Mouse (Mus musculus) spleen, adult 18-20 months (tissue): ENCODE data around the gene Rnd2.
"Not testable (repeated sequence)": the region's sequence is repeated elsewhere in the genome, so short reads cannot be mapped to it uniquely, and the experiment has no call there.

Experiments
- DNase-seq, 2 experiments: peaks; one replicate each; pipeline ENCODE4 v3.0.0; 2022; ENCODE audit warnings: mixed read lengths in 2 of 2

The Rnd2 gene

GRCm38 (mm10) chr11:101464211-101465100, at the start of gene Rnd2:
Rnd2 (plus strand) TSS chr11:101464999.
- DNase-seq: no peak

GRCm38 (mm10) chr11:101415306-101415705, 49.5 kb upstream of the Rnd2 start:
- no peak for DNase-seq

- no peak for DNase-seq
These were observed 48.2 kb upstream of the Rnd2 start for GRCm38 (mm10) chr11:101416433-101417100.

GRCm38 (mm10) chr11:101417101-101417855, 47.5 kb upstream of the Rnd2 start, which contains the start of gene Aarsd1:
Aarsd1 (minus strand) TSS chr11:101417615.
- peak; percentile 72 to 89 for DNase-seq

- DNase-seq: no peak
These were observed 45.8 kb upstream of the Rnd2 start for GRCm38 (mm10) chr11:101418991-101419390.

GRCm38 (mm10) chr11:101419610-101420009, 45.2 kb upstream of the Rnd2 start:
- DNase-seq: no peak

GRCm38 (mm10) chr11:101420148-101420547, 44.7 kb upstream of the Rnd2 start:
- no peak for DNase-seq

GRCm38 (mm10) chr11:101424105-101424851, 40.5 kb upstream of the Rnd2 start, which contains the start of gene Gm27029:
Gm27029 (minus strand) TSS chr11:101424796.
- DNase-seq: no peak

- DNase-seq: peak; percentile 97 to 99
These were observed 39.6 kb upstream of the Rnd2 start, which contains the start of the genes Rundc1 and Ptges3l for GRCm38 (mm10) chr11:101424925-101425813. Rundc1 (plus strand) TSS chr11:101425085. Ptges3l (minus strand) TSS chr11:101425333.

- no peak for DNase-seq
These were observed 38.6 kb upstream of the Rnd2 start for GRCm38 (mm10) chr11:101426165-101426564.

- no peak for DNase-seq
These were observed 33.5 kb upstream of the Rnd2 start for GRCm38 (mm10) chr11:101431327-101431726.

GRCm38 (mm10) chr11:101433396-101433795, 31.4 kb upstream of the Rnd2 start:
- no peak for DNase-seq

GRCm38 (mm10) chr11:101435831-101436230, 29.0 kb upstream of the Rnd2 start:
- DNase-seq: no peak

- DNase-seq: no peak
These were observed 27.9 kb upstream of the Rnd2 start for GRCm38 (mm10) chr11:101436916-101437315.

GRCm38 (mm10) chr11:101438006-101438405, 26.8 kb upstream of the Rnd2 start:
- not testable (repeated sequence) for DNase-seq

GRCm38 (mm10) chr11:101441450-101442126, 23.2 kb upstream of the Rnd2 start:
- DNase-seq: not testable (repeated sequence)

GRCm38 (mm10) chr11:101442127-101442693, 22.6 kb upstream of the Rnd2 start, which contains the start of gene Rpl27:
Rpl27 (plus strand) TSS chr11:101442298.
- peak; percentile 85 to 96 for DNase-seq

- DNase-seq: no peak
These were observed 22.0 kb upstream of the Rnd2 start for GRCm38 (mm10) chr11:101442760-101443159.

- DNase-seq: no peak
These were observed 18.5 kb upstream of the Rnd2 start for GRCm38 (mm10) chr11:101446319-101446718.

- not testable (repeated sequence) for DNase-seq
These were observed 17.9 kb upstream of the Rnd2 start for GRCm38 (mm10) chr11:101446860-101447259.
